Mouse (Mus musculus): ENCODE measurements around the gene Sumo1.

The Sumo1 gene

DNA sequence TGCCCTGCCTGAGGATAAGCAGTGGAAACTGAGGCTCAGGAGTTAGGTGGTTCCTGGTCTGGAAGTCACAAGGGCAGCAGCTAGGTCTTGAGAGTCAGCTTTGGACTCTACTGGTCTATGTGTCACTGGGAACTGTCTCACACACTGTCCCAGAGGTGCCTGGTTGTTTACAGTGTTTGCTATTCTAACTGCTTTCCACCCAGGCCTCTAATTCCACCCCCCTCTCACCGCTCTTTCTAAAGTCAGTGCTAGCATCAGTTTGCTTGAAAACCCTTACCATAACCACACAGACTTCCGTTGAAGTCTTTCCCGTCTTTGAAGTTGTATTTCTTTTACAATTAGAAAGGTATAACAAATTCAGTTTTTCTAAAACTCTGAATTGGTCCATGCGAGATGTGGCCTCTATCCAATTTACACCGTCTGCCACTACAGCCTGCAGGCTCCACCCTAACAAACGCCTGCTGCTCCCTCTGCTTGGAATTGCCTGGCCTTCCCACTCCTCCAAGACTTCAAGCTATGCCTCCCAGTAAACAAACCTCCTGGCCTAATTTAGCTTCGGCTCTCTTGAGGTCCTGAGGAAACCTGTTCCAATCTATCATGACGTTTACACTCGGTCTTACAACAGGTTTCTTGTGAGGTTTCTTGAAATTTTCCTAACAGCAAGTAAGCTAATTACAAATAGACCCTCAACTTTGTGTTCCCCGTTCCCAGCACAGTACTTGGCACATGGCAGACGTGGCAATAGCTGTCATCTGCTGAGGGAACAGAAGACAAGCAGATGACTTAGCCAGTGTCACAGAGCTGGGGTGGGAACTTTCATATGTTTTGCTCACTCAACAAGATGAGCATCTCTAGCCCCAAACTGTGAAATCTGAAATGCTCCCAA lies 67.9 kb downstream of the Sumo1 start:
- in situ Hi-C loops (cut with MboI; ENCODE audit: unreplicated experiment in 2 of 2): no loop called here

DNA sequence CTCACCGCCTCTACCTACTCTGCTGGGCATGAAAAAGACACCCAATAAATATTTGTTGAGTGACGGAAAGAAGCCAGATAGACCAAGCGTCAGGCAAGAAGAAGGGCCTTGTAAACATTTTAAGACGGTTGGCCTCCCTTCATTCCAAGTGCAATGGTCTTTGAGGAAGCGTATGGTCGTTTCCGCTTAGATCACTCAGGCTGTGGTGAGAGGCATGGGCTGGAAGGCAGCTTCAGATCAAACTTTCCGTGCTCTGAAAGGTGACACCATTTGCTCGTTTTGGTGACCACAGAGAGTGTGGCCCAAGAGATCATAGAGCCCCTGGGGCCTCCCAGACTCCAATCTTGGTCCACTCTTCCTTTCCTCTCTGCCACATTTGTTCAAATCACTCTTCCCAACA lies 75.0 kb downstream of the Sumo1 start:
- in situ Hi-C loops (cut with MboI; ENCODE audit: unreplicated experiment in 2 of 2): no loop called here

DNA sequence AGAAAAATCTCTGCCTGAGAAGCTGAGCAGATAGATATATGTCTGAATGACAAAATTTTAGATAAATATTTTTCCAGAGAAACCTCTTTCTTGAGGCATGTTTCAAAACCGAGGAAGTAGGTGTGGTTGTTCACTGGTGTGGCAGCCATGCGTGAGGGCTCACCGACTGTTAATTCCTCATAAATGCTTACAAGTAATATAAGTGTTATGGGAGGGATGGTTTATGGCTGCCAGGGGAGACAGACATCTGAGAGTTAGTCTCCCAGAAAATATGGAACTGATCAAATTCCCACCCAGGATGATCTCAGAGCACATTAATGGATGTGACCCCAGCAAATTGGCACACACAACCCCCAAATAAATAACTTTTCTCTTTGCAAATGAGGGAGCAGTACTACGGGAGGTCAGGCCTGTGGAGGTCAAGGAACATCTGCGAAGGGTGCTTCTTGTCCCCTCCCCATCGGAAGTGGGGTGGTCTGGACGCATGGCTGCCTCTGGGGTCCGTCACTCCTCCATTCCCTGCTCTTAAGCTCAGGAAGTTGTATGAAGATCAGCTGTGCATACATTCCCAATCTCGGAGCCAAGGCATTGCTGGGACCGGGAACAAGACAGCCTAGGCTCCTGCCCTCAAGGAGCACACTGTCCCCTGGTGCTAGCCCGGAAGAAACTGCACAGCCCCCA lies 75.9 kb downstream of the Sumo1 start:
- in situ Hi-C loops (cut with MboI; ENCODE audit: unreplicated experiment in 2 of 2): no loop called here

DNA sequence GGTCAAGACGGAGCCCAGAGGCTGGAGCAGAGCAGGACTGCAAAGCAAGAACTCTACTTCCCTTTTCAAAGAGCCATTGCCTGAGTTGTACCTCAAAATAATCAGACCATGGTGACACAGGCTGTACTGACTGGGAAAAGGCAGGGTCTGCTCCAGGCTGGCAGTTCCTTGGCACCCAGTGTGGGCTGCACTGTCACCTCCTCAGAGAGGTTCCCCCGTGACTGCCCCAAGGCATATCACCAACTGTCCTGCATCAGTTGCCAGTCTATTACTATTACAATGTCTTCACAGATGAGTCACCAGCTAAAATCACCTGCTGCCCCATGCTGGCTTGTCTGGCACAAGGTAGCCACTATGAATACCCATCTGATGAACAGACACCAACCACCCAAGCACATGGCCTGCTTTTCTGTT lies 77.0 kb downstream of the Sumo1 start:
- in situ Hi-C loops (cut with MboI; ENCODE audit: unreplicated experiment in 2 of 2): no loop called here

DNA sequence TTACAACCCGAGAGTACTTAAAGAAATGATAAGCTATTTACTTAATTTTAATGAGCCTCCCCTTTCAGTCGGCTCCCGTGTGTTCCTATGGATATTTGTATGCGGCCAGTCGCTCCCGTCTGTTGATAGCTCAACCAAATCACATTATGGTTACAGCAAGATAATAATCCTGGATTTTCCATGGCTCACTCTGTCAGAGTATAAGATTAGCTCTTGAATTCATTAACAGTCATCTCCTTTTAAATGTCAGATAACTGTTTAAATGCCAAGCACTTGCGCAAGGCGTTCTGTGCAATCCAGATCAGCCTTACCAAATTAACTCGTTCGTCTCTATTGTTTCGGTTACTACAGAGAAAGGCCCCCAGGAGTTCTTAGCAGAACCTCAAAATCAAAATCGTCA lies 77.8 kb downstream of the Sumo1 start:
- in situ Hi-C loops (cut with MboI; ENCODE audit: unreplicated experiment in 2 of 2): no loop called here

DNA sequence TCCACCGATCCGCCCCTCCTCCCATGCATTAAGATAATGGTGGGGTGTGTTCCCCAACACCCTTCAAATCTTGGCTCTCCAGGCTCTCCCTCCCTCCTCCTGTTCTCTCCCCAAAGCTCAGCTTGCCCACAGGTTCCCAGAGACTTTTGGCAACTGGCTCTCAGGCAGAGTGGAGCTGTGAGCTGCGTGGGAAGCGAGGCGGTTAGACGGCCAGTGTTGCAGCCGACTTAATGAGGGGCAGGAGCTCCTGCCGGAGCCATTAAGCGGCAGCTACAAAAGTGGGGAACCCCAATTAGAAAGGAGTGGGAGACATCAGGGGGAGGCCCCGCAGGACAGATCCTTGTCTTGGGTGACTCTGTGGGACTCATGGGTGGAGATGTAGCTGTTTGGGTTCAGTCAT lies 78.3 kb downstream of the Sumo1 start:
- in situ Hi-C loops (cut with MboI; ENCODE audit: unreplicated experiment in 2 of 2): no loop called here

DNA sequence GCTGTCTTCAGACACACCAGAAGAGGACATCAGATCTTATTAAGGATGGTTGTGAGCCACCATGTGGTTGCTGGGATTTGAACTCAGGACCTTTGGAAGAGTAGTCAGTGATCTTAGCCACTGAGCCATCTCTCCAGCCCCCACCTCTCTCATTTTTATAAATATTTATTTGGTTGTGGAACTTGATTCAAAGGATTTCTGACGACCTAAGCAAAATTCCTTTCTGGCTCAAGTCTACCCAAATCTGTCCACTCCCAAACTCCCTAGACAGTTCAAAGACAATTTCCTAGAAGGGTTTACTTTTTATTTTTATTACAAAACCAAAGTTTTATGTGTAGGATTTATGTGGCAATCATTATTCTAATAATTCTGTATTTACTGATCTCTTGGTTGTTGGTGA lies 81.4 kb downstream of the Sumo1 start:
- in situ Hi-C loops (cut with MboI; ENCODE audit: unreplicated experiment in 2 of 2): loop anchor here in 1 of 2 experiments (10.0 kb wide), 1 partner anchor 344 kb away; no protein-coding TSS in a partner anchor

DNA sequence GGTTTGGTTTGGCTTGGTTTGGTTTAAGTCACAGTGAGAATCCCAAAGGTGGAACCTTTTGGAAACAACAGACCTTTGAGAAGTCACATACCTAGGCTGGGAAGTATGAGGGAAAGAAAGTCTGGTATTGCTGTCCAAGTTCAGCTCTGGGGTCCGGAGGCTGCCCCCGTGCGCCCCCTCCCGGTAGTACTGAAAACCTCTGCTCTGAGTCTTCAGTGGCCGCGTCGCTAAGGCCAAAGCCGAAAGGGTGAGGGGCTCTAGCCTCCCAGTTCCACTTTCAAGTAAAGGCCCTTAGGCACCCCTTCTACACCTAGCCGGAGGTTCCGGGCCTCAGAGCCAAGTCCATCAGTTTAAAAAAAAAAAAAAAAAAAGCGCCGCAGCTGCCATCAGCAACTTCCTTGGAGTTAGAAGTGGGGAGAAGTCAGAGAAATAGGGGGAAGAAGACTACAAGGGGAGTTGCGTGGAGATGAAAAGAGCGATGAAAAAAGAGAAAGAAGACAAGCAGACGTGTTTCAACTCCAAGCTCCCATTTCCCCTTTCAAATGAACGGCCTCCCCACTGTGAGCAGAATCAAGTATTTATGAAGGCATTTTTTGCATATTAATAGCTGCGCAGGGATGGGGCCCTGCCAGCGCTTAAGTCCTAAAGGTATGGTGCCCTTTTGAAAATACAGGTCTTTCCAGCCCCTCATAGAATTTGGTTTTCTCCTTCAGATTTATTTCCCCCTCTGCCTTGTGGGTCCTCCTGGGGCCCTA lies 85.8 kb downstream of the Sumo1 start:
- in situ Hi-C loops (cut with MboI; ENCODE audit: unreplicated experiment in 2 of 2): loop anchor here (5.0 to 10.0 kb wide), 2 partner anchors 268 to 340 kb away; no protein-coding TSS in a partner anchor

DNA sequence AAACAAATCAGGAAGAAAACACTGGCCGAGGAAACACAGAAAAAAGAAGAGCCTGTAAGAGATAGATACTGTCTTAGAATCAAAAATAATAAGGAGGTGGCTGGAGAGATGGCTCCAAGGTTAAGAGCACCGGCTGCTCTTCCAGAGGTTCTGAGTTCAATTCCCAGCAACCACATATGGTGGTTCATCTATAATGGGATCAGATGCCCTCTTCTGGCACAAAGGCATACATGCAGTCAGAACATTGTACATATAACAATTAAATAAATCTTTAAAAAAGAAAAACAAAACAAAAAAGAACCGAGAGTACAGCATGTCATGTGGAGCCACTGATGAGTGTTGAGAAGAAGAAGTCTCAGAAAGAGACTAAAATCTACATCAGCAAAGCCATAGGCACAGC lies 89.8 kb downstream of the Sumo1 start:
- in situ Hi-C loops (cut with MboI; ENCODE audit: unreplicated experiment in 2 of 2): loop anchor here (5.0 to 10.0 kb wide), 2 partner anchors 264 to 336 kb away; no protein-coding TSS in a partner anchor

DNA sequence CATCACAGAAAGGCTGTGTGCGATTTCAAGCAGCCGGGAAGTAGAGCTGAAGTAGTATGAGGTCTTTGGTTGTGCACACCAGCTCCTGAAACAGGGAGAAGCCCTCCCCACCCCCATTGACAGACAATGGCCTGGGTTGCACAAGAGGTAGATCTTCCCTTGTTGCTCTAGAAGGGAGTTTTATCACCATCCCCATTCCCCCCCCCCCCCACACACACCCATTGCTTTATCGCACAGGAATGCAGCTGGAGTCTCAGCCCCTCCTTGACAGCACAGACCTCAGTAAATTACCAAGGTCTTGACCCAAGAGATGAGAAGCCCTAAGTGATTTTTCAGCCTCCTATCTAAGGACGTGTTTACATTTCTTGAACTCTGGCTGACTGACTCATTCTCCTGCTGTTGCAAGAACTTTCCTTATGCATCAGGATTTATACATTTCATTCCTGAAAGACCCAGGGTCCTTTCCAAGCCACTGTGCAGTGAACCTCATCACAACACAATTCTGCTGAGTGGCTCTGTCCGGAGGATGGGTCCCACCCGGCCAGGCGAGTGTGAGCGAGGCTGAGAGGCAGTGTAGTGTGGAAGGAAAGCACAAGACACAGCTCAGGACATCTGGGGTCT lies 90.4 kb downstream of the Sumo1 start:
- in situ Hi-C loops (cut with MboI; ENCODE audit: unreplicated experiment in 2 of 2): loop anchor here (5.0 to 10.0 kb wide), 2 partner anchors 263 to 335 kb away; no protein-coding TSS in a partner anchor

DNA sequence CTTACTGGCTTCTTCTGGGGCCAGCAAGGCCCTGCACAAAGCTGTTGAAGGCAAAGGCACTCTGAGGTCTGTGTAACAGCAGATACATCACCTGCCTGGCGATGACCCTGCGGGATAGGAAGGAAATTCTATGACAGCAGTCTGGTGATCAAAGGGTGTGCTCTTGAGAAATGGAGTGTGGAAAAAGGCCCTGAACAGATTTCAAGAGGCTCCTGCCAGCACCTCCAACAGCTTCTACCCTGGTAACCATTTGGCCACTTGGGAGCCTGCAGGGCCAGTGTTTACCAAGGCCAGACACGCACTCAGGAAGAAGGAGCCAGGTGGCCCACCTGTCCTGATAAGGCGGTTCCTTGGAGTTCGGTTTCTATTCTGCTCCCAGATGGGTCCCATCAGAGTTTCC lies 91.3 kb downstream of the Sumo1 start:
- in situ Hi-C loops (cut with MboI; ENCODE audit: unreplicated experiment in 2 of 2): no loop called here

DNA sequence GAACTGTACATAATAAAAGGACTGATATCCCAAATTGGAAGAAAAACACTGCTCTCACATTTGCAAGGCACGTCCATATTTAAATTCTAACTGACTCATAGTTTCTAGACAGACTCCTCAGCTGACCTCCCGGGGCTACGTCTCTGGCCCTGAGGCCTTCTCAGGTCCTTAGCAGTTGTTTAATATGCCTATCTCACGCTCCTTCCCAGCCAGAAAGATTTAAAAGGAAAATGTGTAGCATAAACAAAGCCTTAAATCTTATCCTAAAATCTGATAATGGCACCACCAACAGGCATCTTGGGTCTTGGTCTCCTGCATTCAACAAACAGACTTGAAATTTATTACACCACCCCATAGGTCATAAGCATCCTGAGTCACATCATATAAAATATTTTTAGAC lies 91.9 kb downstream of the Sumo1 start:
- in situ Hi-C loops (cut with MboI; ENCODE audit: unreplicated experiment in 2 of 2): no loop called here

DNA sequence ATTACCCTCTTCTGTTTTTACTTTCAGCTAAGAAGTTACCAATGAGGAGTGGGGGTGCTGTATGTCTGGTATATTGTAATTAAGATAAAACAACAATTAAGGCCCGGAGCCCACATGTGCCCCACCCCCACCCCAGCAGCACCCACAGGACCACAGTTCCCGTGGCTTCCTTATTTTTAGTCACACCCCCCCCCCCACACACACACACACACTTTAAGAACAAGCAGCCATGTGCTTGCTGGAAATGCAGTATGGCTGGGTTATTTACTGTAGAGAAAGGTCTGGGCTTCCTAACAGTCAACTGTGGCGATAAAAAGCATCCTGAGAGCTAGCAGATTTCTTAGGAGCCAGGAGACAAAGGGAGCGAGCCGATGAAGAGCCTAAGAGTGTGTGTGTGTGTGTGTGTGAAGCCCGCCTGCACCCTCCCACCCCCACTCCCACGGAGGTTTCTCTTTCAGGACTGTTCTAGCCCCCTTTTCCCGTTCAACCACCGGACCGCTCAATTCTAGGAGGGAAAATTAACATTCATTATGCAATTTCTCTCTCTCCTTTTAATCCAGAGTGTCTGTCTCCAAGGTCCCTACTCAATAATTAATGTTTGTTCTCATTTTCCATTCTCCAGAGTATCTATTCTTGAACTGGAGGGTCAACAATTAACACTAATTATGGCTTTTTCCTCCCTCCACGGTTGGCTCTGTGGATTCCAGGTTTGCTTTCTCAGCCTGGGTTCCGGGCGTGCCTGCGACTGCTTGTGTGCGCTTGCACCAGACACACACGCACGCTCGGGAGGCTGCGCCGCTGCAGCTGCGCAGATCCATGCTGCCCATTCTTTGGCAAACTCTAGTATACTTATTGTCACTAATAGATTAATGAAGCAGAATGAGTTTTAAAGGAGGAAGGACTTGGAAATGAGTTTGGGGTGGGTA lies 96.1 kb downstream of the Sumo1 start:
- in situ Hi-C loops (cut with MboI; ENCODE audit: unreplicated experiment in 2 of 2): no loop called here

DNA sequence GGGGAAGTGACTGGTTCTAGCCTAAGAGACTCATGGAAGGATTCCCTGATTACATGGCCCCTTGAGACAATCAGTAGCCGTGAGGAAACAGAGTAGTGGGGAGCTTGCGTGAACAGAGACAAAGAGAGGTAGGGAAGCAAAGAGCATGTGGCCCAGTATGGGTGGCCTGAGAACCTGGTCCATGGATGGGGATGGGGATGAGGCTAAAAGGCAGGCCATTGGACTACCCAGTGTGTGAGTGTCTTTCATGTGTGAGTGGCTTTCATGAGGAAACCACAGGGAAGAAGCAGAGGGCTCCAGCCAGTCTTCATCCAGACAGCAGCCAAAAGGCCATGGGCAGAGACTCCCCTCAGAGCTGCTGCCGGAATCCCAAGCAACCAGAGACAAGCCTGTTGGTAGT lies 96.8 kb downstream of the Sumo1 start:
- in situ Hi-C loops (cut with MboI; ENCODE audit: unreplicated experiment in 2 of 2): no loop called here

DNA sequence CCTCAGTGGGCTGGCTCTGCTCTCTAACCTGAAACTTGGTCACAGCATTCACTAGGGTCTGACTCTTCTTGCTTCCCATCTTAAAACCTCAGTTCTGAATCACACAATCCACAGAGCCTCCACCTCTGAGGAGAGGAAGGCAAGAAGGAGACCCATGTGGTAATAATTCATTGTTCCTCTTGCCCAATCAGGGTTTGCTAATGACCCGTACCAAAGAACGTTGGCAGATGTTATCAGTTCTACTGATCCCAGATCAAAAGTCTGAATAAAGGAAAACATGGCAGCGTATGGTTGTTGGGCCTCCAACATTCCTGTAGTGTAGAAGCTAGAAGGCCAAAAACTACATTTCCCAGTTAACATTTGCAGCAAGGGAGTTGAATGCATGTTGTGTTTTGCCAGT lies 99.1 kb downstream of the Sumo1 start:
- in situ Hi-C loops (cut with MboI; ENCODE audit: unreplicated experiment in 2 of 2): no loop called here

DNA sequence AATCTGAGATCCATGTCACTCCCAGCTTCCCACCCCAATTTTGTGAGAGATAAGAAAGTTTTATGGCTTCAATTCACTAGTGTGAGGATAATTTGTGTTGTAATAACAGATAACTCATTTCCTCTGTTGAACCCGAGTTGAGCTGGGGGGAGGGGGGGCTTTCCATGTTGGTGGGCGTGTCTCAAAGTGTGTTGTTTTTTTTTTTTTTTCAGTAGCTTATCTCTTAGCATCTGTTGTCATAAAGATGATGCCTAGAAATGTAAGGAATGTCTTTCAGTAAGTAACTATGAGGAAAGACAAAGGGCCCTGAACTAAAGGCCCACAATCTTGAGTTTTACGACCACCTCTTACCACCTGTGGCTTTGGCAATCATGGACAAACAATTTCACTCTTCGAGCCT lies 99.9 kb downstream of the Sumo1 start:
- in situ Hi-C loops (cut with MboI; ENCODE audit: unreplicated experiment in 2 of 2): no loop called here

DNA sequence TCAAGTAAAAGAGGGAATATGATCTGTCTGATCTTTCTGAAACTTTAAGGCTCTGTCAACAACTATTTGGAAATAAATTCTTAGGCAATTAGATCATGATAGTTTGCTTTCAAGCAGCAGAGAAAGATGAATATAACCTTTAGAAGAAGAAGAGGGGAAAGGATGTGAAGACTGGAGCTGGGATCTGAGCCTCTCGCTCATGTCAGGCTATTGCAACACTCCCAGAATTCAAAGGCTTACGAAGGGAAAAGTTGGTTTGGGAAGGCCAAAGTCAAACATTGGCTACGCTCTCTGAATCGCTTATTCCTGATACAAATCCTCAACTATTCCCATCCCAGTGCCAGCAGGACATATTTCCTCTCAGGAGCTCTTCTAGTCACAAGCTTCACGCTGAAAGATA lies 101.3 kb downstream of the Sumo1 start:
- in situ Hi-C loops (cut with MboI; ENCODE audit: unreplicated experiment in 2 of 2): no loop called here

DNA sequence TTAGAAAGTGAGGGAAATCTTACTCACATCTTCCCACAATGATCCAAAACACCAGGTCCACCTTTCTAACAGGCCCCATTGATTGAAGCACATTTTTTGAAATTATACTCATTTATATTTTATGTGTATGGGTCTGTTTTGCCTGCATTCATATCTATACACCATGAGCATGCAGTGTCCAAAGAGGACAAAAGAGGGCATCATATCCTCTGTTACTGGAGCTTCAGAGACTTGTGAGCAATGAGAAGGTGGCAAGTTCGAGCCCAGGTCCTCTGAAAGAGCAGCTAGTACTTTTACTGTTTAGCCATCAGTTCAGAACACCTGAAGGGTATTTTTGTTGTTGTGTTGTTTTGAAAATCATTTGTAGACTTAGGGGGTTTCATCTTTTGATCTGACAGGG lies 102.4 kb downstream of the Sumo1 start:
- in situ Hi-C loops (cut with MboI; ENCODE audit: unreplicated experiment in 2 of 2): no loop called here

DNA sequence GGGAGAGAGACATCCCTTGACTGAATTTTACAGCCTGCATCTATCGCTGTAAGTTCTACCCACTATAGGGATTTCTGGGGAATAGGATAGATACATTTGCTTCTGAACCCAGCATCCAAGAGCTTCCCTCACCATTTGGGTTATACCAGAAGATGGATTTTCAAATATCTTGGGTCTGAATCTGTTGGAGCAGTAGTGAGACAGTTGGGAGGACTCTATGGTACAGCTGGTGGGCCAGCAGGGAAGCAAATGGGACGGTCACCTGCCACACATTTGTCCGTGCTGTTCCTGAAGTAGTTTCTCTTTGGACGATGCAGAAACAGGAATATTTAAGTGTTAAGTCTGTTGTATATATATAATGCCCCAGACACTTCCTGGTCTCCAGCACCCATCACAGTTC lies 103.1 kb downstream of the Sumo1 start:
- in situ Hi-C loops (cut with MboI; ENCODE audit: unreplicated experiment in 2 of 2): no loop called here

DNA sequence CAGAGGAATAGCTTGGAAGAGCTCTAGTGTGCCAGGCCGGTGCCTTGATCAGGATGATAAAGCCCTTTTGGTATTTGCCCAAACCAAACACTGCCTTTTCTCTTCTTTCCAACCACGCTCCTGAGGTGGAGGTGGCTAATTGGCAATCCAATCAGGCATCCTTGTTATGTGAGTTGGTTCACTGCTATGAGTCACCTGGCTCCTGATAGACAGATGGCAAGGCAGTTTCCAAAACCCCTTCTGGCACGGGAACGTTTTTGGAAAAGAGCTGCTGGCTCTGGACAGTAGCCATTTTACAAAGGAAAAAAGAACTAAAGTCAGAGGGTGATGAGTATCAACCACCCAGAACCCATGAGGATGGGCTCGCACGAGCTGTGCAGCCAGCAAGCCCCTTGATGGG lies 103.7 kb downstream of the Sumo1 start:
- in situ Hi-C loops (cut with MboI; ENCODE audit: unreplicated experiment in 2 of 2): no loop called here

Data from v-Abl transformed pro-B cells (cell line).